Mouse (Mus musculus): ENCODE data around the gene Rpl9-ps6.
"Not testable (repeated sequence)": the region's sequence is repeated elsewhere in the genome, so short reads cannot be mapped to it uniquely, and the experiment has no call there.

Rpl9-ps6 gene

DNA sequence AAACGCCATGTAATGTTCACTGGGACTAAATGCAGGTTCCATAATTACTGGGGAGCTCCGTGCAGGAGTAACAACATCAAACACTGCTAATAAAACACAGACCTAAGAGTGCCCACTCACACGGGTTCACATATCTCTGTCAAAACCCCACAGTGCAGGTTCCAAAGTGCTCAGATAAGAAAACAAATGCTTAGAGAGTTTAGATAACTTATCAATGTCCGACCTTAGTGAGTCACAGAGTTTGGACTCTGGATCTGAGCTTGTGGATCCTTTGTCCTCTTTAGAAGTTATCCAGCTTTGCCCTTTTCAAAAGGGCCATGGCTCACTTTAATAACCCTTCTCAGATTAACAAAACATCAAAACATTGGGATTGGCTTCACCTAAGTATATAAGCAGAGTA is 15.1 kb upstream of the Rpl9-ps6 start:
- no peak for DNase-seq (ENCODE audit: low read depth, low spot score)

DNA sequence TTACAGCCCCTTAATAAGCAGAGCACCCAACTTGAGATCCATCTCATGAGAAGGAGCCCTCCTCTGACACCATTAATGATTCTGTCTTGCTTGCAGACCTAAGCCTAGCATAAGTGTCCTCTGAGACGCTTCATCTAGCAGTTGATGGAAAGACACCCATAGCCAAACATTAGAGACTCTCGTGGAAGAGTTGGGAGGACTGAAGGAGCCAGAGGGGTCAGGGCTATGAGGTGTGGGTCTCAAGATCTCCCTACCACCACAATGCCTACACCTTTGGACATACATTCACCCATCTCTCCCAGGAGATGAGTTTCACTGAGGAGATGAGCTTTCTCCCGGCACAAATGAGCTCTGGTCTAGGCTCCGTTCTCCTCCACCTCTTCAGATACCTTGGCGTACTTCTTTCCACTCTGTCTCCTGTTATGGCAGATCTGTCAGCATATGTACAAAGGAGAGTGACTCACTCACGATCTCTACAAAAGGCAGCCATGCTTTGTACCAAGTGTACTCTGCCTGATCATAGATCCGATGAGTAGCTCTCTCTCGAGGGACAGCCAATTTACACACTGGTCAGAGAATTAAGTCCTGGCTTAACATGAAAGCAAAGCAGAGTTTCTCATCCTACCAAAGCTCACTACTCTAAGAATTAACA is 14.5 kb upstream of the Rpl9-ps6 start:
- no peak for DNase-seq (ENCODE audit: low read depth, low spot score)

- no peak for DNase-seq (ENCODE audit: low read depth, low spot score)
Measured at GRCm38 (mm10) chr19:32480255-32480654, 13.9 kb upstream of the Rpl9-ps6 start.

DNA sequence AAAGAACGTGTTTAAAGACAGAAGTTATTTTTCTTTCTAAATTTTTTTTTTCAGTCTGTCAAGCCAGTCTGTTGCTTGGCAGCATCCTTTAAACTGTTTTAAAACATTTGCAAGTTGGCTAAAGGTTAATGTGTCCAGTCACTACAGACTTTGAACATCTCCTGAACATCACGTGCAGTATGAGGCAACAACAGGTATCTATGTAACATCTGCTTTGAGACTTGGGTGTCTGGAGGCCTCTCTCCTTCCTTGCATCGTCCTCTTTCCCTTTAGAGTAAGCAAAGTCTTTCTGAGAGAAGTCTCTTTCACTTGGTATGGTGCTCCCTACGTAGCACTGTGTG is 10.3 kb upstream of the Rpl9-ps6 start:
- no peak for DNase-seq (ENCODE audit: low read depth, low spot score)

- no peak for DNase-seq (ENCODE audit: low read depth, low spot score)
Measured at GRCm38 (mm10) chr19:32476016-32476711, 9.8 kb upstream of the Rpl9-ps6 start.

GRCm38 (mm10) chr19:32470570-32471263 is 4.3 kb upstream of the Rpl9-ps6 start:
- DNase-seq (ENCODE audit: low read depth, low spot score): no peak

GRCm38 (mm10) chr19:32470059-32470497 is 3.7 kb upstream of the Rpl9-ps6 start:
- peak; percentile 67 for DNase-seq (ENCODE audit: low read depth, low spot score)

- DNase-seq (ENCODE audit: low read depth, low spot score): no peak
Measured at GRCm38 (mm10) chr19:32467325-32467724, 947 bp upstream of the Rpl9-ps6 start.

DNA sequence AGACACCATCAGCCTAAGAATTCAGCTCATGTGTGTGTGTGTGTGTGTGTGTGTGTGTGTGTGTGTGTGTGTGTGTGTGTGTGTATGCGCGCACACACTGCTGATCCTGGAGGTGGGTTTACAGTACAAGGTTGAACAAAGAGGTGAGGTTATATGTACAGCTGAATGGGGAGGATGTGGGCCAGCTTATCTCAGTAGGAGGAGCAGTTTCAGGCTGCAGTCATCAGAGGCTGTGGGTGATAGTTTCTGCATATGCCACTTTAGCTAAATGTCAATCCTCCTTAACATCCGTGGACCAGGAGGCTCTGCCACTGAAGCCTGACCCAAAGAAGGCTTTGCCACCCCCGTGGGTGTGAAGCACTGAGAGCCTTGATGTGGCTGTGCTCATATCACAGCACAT is 1.1 kb downstream of the Rpl9-ps6 start:
- DNase-seq (ENCODE audit: low read depth, low spot score): no peak

DNA sequence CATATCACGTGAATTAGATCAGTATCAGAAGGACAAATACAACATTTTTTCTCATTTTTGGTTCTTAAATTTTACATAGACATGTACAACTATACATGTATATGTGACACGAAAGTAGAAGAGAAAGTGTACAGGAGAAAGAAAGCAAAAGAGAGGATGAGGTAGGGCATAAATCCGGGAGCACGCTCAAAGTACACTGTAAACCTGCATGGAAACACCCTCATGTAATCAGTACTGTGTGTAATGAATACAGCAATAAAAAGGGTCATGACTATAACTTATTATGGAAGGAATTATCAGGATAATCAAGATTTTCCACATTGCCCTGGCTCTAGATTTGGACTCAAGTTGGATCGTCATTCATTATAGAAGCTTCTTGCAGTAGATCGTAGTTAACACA is 3.3 kb downstream of the Rpl9-ps6 start:
- DNase-seq (ENCODE audit: low read depth, low spot score): no peak

DNA sequence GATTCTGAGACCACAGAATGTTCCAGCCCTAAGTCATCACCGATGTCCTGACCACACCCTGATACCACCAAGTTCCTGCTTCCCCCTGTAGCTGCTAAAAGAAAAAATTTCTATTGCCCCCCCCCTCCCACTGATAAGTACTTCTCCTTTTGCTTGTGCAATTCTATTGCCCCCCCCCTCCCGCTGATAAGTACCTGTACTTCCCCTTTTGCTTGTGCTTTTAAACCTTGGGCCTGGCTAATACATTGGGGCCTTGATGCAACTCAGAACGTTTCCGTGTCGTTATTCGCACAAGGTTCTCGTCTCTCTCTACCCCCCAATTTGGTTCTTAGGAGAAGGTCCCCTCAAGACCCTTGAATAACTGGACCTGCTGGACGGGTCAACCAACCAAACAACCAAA is 8.7 kb downstream of the Rpl9-ps6 start:
- DNase-seq (ENCODE audit: low read depth, low spot score): not testable (repeated sequence)

DNA sequence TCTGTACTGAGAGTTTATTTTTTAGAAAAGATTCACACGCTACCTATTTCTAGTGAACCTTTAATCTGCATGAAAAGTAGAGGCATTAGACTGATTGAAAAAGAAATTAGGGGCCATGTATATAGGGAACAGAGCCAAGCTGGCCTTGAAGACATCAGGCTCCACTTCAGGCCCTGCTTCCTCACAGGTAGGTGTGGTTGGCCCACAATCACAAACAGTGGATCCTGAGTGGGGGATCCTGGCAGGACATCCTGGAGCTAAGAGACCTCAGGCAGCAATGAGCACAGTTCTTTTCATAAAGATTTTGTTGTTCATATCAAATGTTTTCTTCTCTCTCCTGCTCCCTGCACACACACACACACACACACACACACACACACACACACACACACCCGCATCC is 9.6 kb downstream of the Rpl9-ps6 start:
- DNase-seq (ENCODE audit: low read depth, low spot score): no peak

DNA sequence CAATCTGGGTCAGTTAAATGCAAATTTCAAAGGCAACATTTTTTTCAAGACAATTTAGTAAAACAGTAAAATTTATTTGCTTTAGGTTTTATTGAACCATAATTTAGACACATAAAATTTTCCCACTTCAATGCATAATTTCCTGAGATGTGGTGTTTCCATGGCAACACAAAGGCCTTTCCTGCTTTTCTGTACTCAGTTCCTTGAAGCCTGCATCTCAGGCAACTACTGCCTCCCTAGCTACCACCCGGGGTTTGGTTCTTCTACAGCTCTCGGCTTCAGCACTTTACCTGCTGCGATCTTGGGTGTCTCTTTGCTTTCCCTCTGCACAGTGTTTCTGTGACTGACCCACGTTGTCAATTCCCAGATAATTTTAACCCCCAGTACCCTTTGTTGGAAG is 14.1 kb downstream of the Rpl9-ps6 start:
- no peak for DNase-seq (ENCODE audit: low read depth, low spot score)

GRCm38 (mm10) chr19:32448931-32449330 is 17.4 kb downstream of the Rpl9-ps6 start:
- no peak for DNase-seq (ENCODE audit: low read depth, low spot score)

DNA sequence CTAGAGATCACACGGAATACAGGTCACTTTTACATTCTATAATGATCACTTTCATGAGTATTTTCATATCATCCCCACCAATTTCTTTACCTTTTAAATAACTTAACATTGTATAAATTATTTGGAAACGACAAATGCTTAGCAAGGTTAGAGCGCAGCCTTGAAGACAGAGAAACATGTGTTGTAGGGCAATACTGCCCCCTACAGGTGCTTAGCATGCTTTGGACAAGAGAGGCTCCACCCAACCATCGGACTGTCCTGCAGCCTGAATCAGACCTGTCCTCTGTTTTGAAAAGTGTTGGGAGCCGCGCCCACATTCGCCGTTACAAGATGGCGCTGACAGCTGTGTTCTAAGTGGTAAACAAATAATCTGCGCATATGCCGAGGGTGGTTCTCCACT is 24.8 kb downstream of the Rpl9-ps6 start:
- DNase-seq (ENCODE audit: low read depth, low spot score): no peak

GRCm38 (mm10) chr19:32439356-32439755 is 27.0 kb downstream of the Rpl9-ps6 start:
- no peak for DNase-seq (ENCODE audit: low read depth, low spot score)

DNA sequence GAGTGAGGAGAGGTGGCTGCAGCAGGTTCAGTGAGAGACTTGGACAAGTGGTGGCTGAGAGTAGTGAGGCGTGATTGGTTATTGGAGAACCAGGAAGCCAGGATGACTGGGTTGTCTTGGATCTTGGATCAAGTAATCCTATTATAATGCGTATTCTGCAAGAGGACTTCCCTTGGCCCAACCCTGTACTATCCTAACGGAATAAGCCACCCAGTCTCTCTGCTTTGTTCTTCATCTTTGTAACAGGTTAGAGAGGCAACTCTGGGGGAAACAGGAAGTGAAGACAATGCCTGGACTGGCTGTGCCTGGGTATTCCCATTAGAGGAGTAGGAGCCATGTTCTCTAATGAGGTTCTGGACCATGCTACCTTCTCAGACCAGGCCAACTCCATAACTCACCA is 40.5 kb downstream of the Rpl9-ps6 start:
- no peak for DNase-seq (ENCODE audit: low read depth, low spot score)

DNA sequence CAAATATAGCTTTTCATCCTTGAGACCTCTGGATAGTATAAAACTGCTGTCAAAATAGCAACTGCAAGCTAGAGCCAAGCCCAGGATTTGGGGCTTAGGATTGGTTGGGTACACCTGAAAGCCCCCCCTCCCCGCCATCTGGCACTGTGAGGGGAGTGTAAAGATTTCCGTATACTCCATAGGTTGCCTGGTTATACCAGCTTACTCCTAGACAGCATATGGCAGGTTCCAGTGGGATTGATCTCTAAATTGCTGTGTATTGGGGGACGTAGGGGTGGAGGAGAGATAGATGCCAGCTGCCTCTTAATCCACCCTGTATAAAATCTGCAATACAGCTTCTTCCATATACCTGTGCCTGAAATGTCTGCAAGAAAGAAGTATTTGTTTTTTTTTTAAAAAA is 41.7 kb downstream of the Rpl9-ps6 start:
- DNase-seq (ENCODE audit: low read depth, low spot score): no peak

- no peak for DNase-seq (ENCODE audit: low read depth, low spot score)
Measured at GRCm38 (mm10) chr19:32419069-32419468, 47.3 kb downstream of the Rpl9-ps6 start.

DNA sequence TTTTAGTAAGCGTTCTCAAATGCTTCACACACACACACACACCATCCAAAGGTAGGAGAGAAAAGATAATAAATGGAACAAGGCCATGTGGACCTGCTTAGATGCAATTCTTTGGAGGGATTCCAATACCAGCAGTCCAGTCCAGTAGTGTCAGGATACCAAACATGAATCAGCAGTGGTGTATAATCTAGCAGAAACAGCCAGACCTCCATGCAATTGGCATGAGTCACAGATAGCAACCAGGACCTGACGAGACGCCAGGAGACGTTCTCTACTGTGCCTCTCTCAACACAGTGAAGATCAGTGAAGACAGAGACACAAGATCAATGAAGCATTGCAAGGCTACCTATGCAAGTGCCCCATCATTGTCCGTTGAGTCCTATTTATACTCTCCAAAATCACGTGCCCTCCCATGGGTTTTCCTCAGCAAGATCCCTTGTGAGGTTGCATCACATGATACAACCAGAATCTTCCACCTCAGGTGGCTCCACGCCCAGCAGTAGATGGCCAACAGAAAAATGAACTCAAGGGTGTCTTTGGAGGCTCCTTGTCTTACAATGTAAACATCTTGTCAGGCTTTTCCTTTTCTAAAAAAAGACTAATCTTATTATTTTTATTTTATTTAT is 49.6 kb downstream of the Rpl9-ps6 start:
- no peak for DNase-seq (ENCODE audit: low read depth, low spot score)
